Mouse (Mus musculus): Measurements from ENCODE around the gene Fmn2. TPM values are rescaled to one million over a fixed set of nuclear protein-coding genes. Genes with fewer than 3 reads are reported as not detected.

Fmn2 gene
- polyA plus RNA-seq, 1 experiment = not detected

DNA sequence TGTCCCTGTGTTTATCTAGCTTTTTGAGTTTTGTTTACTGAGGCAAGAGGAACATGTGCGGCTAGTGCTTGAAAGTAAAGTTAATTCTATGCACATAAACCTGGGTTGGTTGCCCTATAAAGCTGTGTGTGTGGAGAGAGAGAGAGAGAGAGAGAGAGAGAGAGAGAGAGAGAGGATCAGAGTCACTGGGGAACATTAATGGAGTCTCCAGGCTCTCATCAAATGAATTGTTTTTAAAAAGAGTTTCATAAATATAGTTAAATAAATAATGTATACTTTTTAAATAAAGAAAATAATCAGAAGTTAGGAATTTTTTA lies 21.8 kb downstream of the Fmn2 start:
- Histone ChIP-seq H3K4me1 (ENCODE audit: control insufficient read depth, insufficient read depth, insufficient read length, low read length) (no peaks in the 10 kb centered on the region), H3K4me3 (ENCODE audit: insufficient read depth, low read depth, low read length) (no peak overlapping the region), H3K27ac (replicated peaks; ENCODE audit: low read depth, low read length) (no peak overlapping the region)

- no peak overlapping the region for H3K4me3 ChIP-seq (ENCODE audit: insufficient read depth, low read depth, low read length)
These were observed 35.3 kb downstream of the Fmn2 start for GRCm38 (mm10) chr1:174536742-174537453.

DNA sequence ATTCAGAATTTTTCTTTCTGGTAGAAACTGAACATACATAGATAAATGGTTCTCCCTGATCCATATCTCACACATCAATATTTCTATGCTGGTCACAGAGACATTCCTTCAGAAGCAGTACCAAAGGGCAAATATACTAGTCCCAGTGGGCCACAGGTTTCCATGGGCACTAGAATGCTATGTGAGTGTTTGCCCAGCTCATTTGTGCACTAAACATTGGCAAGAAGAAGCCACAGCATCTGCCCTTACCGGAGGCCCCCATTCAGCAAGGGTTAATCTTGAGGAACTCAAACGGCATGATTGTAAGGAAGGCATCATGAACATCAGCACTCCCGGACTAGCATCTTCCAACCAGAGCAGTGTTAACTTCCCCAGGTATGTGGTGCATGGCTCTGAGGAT lies 35.9 kb downstream of the Fmn2 start:
- Histone ChIP-seq H3K4me1 (ENCODE audit: control insufficient read depth, insufficient read depth, insufficient read length, low read length) (no peaks in the 10 kb centered on the region), H3K4me3 (ENCODE audit: insufficient read depth, low read depth, low read length) (no peak overlapping the region), H3K27ac (replicated peaks; ENCODE audit: low read depth, low read length) (no peak overlapping the region)

More at GRCm38 (mm10) chr1:174536742-174537453, 35.3 kb downstream of the Fmn2 start:
- Histone ChIP-seq H3K27ac (replicated peaks; ENCODE audit: low read depth, low read length) (no peak overlapping the region), H3K4me1 (ENCODE audit: control insufficient read depth, insufficient read depth, insufficient read length, low read length) (no peaks in the 10 kb centered on the region)

GRCm38 (mm10) chr1:174548291-174548690 lies 46.7 kb downstream of the Fmn2 start:
- Histone ChIP-seq H3K4me1 (ENCODE audit: control insufficient read depth, insufficient read depth, insufficient read length, low read length) (no peaks in the 10 kb centered on the region), H3K27ac (replicated peaks; ENCODE audit: low read depth, low read length) (no peak overlapping the region), H3K4me3 (ENCODE audit: insufficient read depth, low read depth, low read length) (no peak overlapping the region)

GRCm38 (mm10) chr1:174553272-174554007 lies 51.8 kb downstream of the Fmn2 start:
- no peak overlapping the region for H3K27ac ChIP-seq (replicated peaks; ENCODE audit: low read depth, low read length)
- H3K4me3 ChIP-seq (ENCODE audit: insufficient read depth, low read depth, low read length) = no peak overlapping the region
- H3K4me1 ChIP-seq (ENCODE audit: control insufficient read depth, insufficient read depth, insufficient read length, low read length) = no peaks in the 10 kb centered on the region

- Histone ChIP-seq H3K4me3 (ENCODE audit: insufficient read depth, low read depth, low read length) (no peak overlapping the region), H3K4me1 (ENCODE audit: control insufficient read depth, insufficient read depth, insufficient read length, low read length) (no peaks in the 10 kb centered on the region), H3K27ac (replicated peaks; ENCODE audit: low read depth, low read length) (no peak overlapping the region)
These were observed 53.8 kb downstream of the Fmn2 start for GRCm38 (mm10) chr1:174555412-174555811.

GRCm38 (mm10) chr1:174557211-174557610 lies 55.6 kb downstream of the Fmn2 start:
- H3K4me1 ChIP-seq (ENCODE audit: control insufficient read depth, insufficient read depth, insufficient read length, low read length) = no peaks in the 10 kb centered on the region
- H3K27ac ChIP-seq (replicated peaks; ENCODE audit: low read depth, low read length) = no peak overlapping the region
- no peak overlapping the region for H3K4me3 ChIP-seq (ENCODE audit: insufficient read depth, low read depth, low read length)

DNA sequence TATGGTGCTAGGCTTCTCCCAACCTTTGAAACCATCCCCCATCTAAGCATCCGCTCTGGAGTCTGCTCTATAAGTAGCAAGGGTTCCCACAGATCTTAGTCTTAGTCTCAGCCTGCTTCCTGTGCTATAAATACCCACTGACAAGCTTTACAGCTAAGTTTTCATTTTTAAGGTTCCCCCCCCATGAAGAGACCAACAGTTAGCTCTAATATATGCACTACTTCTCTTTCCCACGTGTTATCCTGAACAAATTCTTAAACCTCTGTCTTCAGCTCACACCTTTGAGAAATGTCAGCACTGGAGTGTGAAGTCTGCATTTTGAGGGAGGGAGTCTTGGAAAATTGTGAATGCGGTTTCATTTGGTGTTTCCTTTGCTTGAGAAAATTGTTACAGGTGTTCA lies 56.2 kb downstream of the Fmn2 start:
- Histone ChIP-seq H3K27ac (replicated peaks; ENCODE audit: low read depth, low read length) (no peak overlapping the region), H3K4me3 (ENCODE audit: insufficient read depth, low read depth, low read length) (no peak overlapping the region), H3K4me1 (ENCODE audit: control insufficient read depth, insufficient read depth, insufficient read length, low read length) (no peaks in the 10 kb centered on the region)

DNA sequence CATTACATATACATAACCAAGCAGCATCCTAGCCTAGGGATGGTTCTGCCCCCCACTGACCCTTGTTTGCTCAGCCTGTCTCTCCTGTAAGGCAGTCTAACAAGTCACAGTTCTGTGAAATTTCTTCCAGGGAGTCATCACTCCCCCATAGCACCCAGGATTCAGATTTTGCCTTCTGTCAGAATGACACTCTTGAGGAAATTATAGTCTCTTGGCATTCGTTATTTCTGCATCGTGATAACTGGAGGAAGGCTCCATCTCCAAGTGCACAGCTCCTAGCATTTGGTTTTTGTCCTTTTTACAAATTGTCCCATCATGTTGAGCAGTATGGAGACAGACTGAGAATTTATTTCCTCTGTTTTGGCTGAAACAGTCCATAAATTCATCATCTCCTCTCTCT lies 56.9 kb downstream of the Fmn2 start:
- Histone ChIP-seq H3K27ac (replicated peaks; ENCODE audit: low read depth, low read length) (no peak overlapping the region), H3K4me1 (ENCODE audit: control insufficient read depth, insufficient read depth, insufficient read length, low read length) (no peaks in the 10 kb centered on the region), H3K4me3 (ENCODE audit: insufficient read depth, low read depth, low read length) (no peak overlapping the region)

- H3K4me3 ChIP-seq (ENCODE audit: insufficient read depth, low read depth, low read length) = no peak overlapping the region
- no peak overlapping the region for H3K27ac ChIP-seq (replicated peaks; ENCODE audit: low read depth, low read length)
- no peaks in the 10 kb centered on the region for H3K4me1 ChIP-seq (ENCODE audit: control insufficient read depth, insufficient read depth, insufficient read length, low read length)
These were observed 62.9 kb downstream of the Fmn2 start for GRCm38 (mm10) chr1:174564561-174564960.

GRCm38 (mm10) chr1:174568609-174569008 lies 67.0 kb downstream of the Fmn2 start:
- Histone ChIP-seq H3K4me3 (ENCODE audit: insufficient read depth, low read depth, low read length) (no peak overlapping the region), H3K27ac (replicated peaks; ENCODE audit: low read depth, low read length) (no peak overlapping the region), H3K4me1 (ENCODE audit: control insufficient read depth, insufficient read depth, insufficient read length, low read length) (no peaks in the 10 kb centered on the region)

- Histone ChIP-seq H3K4me1 (ENCODE audit: control insufficient read depth, insufficient read depth, insufficient read length, low read length) (no peaks in the 10 kb centered on the region), H3K27ac (replicated peaks; ENCODE audit: low read depth, low read length) (no peak overlapping the region), H3K4me3 (ENCODE audit: insufficient read depth, low read depth, low read length) (no peak overlapping the region)
These were observed 90.9 kb downstream of the Fmn2 start for GRCm38 (mm10) chr1:174592420-174592980.

GRCm38 (mm10) chr1:174594989-174595388 lies 93.4 kb downstream of the Fmn2 start:
- H3K4me3 ChIP-seq (ENCODE audit: insufficient read depth, low read depth, low read length) = no peak overlapping the region
- H3K27ac ChIP-seq (replicated peaks; ENCODE audit: low read depth, low read length) = no peak overlapping the region
- no peaks in the 10 kb centered on the region for H3K4me1 ChIP-seq (ENCODE audit: control insufficient read depth, insufficient read depth, insufficient read length, low read length)

DNA sequence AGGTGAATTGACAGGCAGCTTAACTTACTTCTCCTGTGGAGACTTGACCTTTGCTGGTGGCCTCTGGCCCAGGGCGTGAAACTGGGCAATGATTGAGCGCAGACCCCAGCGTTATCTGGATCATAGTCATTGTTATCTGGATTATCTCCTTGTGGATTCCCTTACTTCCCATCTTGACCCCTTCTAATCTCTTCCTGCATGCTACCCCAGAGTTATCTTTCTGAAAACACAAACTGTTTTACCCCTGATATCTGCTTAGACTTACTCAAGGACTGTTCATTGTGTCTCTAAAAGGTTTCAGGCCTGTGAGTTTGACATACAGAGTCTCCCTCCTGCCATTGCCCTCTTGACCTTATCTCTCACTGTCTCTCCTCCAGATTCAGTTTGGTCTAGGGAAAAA lies 95.9 kb downstream of the Fmn2 start:
- H3K27ac ChIP-seq (replicated peaks; ENCODE audit: low read depth, low read length) = no peak overlapping the region
- no peak overlapping the region for H3K4me3 ChIP-seq (ENCODE audit: insufficient read depth, low read depth, low read length)
- H3K4me1 ChIP-seq (ENCODE audit: control insufficient read depth, insufficient read depth, insufficient read length, low read length) = no peaks in the 10 kb centered on the region

DNA sequence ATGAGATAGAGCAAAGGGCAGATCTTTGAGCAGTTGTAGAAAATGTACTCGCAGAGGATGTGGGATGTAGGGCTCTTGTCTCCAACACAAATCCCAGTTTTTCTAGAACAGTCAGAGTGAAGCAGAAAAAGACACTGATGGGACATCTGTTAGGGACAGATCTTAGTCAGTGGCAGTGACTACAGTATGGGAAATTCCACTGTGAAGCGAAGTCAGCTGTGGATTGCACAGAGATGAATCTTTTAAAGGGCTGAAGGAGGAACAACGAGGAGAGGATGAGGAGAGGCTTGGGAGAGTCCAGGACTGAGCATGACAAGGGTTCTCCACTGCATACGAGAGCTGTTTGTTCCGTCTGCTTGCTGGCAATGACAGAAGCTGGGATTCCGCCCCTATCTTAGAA lies 96.6 kb downstream of the Fmn2 start:
- Histone ChIP-seq H3K27ac (replicated peaks; ENCODE audit: low read depth, low read length) (no peak overlapping the region), H3K4me3 (ENCODE audit: insufficient read depth, low read depth, low read length) (no peak overlapping the region), H3K4me1 (ENCODE audit: control insufficient read depth, insufficient read depth, insufficient read length, low read length) (no peaks in the 10 kb centered on the region)

DNA sequence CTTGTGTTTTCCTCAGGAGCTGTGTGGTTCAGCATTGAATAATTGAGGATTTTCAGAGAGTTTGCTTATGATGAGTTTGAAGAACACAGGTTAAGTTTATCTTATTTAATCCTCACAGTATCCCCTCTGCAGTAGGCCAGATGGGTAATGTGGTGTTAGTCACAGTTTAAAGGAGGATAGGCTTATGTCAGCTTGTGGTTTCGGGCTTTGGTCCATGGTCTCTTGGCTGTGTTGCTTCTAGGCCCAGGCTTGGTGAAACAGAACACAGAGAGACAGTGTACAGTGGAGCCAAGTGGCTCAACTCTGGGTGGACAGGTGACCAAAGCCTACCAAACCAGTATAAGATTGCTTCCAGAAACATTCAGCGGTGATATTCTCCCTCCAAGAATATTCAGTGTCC lies 98.4 kb downstream of the Fmn2 start:
- Histone ChIP-seq H3K27ac (replicated peaks; ENCODE audit: low read depth, low read length) (no peak overlapping the region), H3K4me3 (ENCODE audit: insufficient read depth, low read depth, low read length) (no peak overlapping the region), H3K4me1 (ENCODE audit: control insufficient read depth, insufficient read depth, insufficient read length, low read length) (no peaks in the 10 kb centered on the region)
